Mouse (Mus musculus) liver, postnatal 0 days (tissue): ENCODE measurements at regions not wholly inside any gene's neighbourhood (a gene's known extent, or its start where the extent isn't known, plus 50 kb on each side); places are given as distances from the start of the nearest gene placed in this dataset.

Source experiments
- ATAC-seq: fragments of 200-750 bp; cut with Nextera tagmentation; 2 replicates; pipeline ENCODE4 v1.8.0; 2017; ENCODE audit warnings: mild to moderate bottlenecking, moderate library complexity
- DNase-seq: peaks from one replicate; pipeline ENCODE4 v3.0.0-alpha.2; 2016
- H3K27ac ChIP-seq: fragments of 300-500 bp; sonication (generic); 2 replicates; pipeline ENCODE4 v1.5.1; 2014; ENCODE audit warnings: antibody characterized with exemption, moderate library complexity, mild to moderate bottlenecking, low read depth
- H3K27me3 ChIP-seq: fragments of 300-500 bp; sonication (generic); 2 replicates; pipeline ENCODE4 v1.6.1; 2014; ENCODE audit warnings: low read length, control low read depth, mixed read lengths; ENCODE audit not compliant: insufficient read depth
- H3K36me3 ChIP-seq: fragments of 300-500 bp; sonication (generic); replicated peaks from 2 replicates; pipeline ENCODE4 v1.6.1; 2014; ENCODE audit warnings: mild to moderate bottlenecking, control low read depth, low read length, moderate library complexity, mixed read lengths; ENCODE audit not compliant: insufficient read depth
- H3K4me1 ChIP-seq: fragments of 300-500 bp; sonication (generic); 2 replicates; pipeline ENCODE4 v1.6.1; 2014; ENCODE audit warnings: antibody characterized with exemption, mild to moderate bottlenecking, control low read depth; ENCODE audit not compliant: insufficient read depth
- H3K4me2 ChIP-seq: fragments of 300-500 bp; sonication (generic); 2 replicates; pipeline ENCODE4 v1.6.1; 2014; ENCODE audit warnings: low read depth, mild to moderate bottlenecking, low read length, moderate library complexity, mixed read lengths
- H3K4me3 ChIP-seq: fragments of 300-500 bp; sonication (generic); 2 replicates; pipeline ENCODE4 v1.5.1; 2014; ENCODE audit warnings: low read depth, low read length
- H3K9ac ChIP-seq: fragments of 300-500 bp; sonication (generic); replicated peaks from 2 replicates; pipeline ENCODE4 v1.6.1; 2014; ENCODE audit warnings: mild to moderate bottlenecking, moderate library complexity
- H3K9me3 ChIP-seq: fragments of 300-500 bp; sonication (generic); 2 replicates; pipeline ENCODE4 v1.6.1; 2016; ENCODE audit warnings: mild to moderate bottlenecking, control low read depth, low read length, mixed read lengths
- CTCF ChIP-seq: sonication (generic); IDR thresholded peaks from 2 replicates; pipeline ENCODE4 v1.5.1; 2016; ENCODE audit warnings: antibody characterized with exemption, low read depth
- EP300 ChIP-seq: IDR thresholded peaks from 2 replicates; pipeline ENCODE4 v1.6.1; 2016; ENCODE audit warnings: antibody characterized with exemption, low read depth, mild to moderate bottlenecking
- WGBS: fragments of 180-500 bp; shearing (Covaris S2); extraction: QIAGEN DNeasy Blood & Tissue Kit; methylation state at CpG from one replicate; pipeline ENCODE4 v1.1.7; 2014; ENCODE audit not compliant: insufficient replicate concordance; 5-methylcytosine and 5-hydroxymethylcytosine counted together

- Histone ChIP-seq H3K27ac (no peak overlapping the region), H3K4me1 (no peaks in the 10 kb centered on the region), H3K4me3 (no peak overlapping the region), H3K27me3 (no peaks in the 10 kb centered on the region), H3K4me2 (no peak overlapping the region), H3K9me3 (no peaks in the 10 kb centered on the region), H3K9ac (no peak overlapping the region), H3K36me3 (no peaks in the 10 kb centered on the region)
- ATAC-seq (no peak), DNase-seq (no peak)
- TF ChIP-seq CTCF (no peak), EP300 (no peak)
- 51% methylated on average over 2 of the region's 2 CpGs for WGBS
These were observed 422.7 kb upstream of the Htr2a start for GRCm38 (mm10) chr14:74217914-74218446.

DNA sequence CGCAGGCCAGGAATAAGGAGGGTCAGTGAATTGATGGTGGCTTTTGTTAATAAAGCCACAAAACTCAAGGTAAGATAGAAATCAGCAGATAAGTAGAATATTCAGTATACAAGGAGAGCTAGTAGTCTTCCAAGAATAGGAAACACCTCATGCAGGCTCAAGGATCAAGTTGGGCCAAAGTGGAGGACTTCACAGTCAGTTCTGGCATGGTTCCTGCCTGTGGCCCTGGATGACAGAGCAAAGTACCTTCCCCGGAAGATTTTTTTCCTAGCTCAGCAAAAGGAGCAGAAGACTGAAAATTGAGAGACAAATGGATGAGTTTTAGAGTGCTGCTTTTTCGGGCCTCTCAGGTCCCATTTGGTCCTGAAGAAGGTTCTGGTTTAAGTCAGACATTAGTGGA is 420.9 kb upstream of the Htr2a start:
- DNase-seq (no peak), ATAC-seq (no peak)
- H3K4me3 ChIP-seq, result no peak overlapping the region
- H3K9me3 ChIP-seq, result no peaks in the 10 kb centered on the region
- TF ChIP-seq EP300, result no peak
- no peak for TF ChIP-seq CTCF
- no peaks in the 10 kb centered on the region for H3K27me3 ChIP-seq
- no peak overlapping the region for H3K9ac ChIP-seq
- WGBS, result 70% methylated on average over 3 of the region's 3 CpGs
- no peak overlapping the region for H3K4me2 ChIP-seq
- H3K27ac ChIP-seq, result no peak overlapping the region
- no peaks in the 10 kb centered on the region for H3K4me1 ChIP-seq
- no peaks in the 10 kb centered on the region for H3K36me3 ChIP-seq

GRCm38 (mm10) chr14:74222093-74222492 is 418.5 kb upstream of the Htr2a start:
- H3K27me3 ChIP-seq, result no peaks in the 10 kb centered on the region
- WGBS, result 64% methylated on average over 1 of the region's 1 CpGs
- no peaks in the 10 kb centered on the region for H3K9me3 ChIP-seq
- H3K4me2 ChIP-seq, result no peak overlapping the region
- no peak for TF ChIP-seq CTCF
- no peak for TF ChIP-seq EP300
- H3K4me3 ChIP-seq, result no peak overlapping the region
- DNase-seq (no peak), ATAC-seq (no peak)
- H3K9ac ChIP-seq, result no peak overlapping the region
- no peak overlapping the region for H3K27ac ChIP-seq
- no peaks in the 10 kb centered on the region for H3K4me1 ChIP-seq
- H3K36me3 ChIP-seq, result no peaks in the 10 kb centered on the region

GRCm38 (mm10) chr14:74229560-74230187 is 411.0 kb upstream of the Htr2a start:
- H3K4me1 ChIP-seq, result no peaks in the 10 kb centered on the region
- no peaks in the 10 kb centered on the region for H3K9me3 ChIP-seq
- no peak overlapping the region for H3K4me2 ChIP-seq
- H3K9ac ChIP-seq, result no peak overlapping the region
- no peaks in the 10 kb centered on the region for H3K36me3 ChIP-seq
- DNase-seq (no peak), ATAC-seq (no peak)
- TF ChIP-seq EP300 (no peak), CTCF (no peak)
- 61% methylated on average over 5 of the region's 5 CpGs for WGBS
- no peak overlapping the region for H3K27ac ChIP-seq
- no peak overlapping the region for H3K4me3 ChIP-seq
- no peaks in the 10 kb centered on the region for H3K27me3 ChIP-seq

DNA sequence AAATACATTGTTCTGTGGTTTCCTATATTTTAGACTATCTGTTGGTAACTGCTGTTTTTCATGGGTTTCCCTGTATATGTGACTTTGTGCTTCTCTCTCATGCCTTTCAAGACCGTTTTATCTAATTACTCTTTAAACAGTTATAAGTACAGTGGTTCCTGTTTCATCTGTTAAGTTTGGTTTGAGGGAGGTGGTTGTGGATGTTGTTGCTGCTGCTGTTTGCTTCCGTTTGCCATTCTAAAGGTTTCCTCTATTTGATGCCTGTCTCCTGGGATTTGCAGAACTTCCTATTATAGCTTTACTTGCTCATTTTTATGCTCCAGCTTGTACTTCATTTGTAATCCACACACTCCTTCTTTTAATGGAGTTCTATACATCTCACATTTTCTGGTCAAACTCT is 400.4 kb upstream of the Htr2a start:
- 31% methylated on average over 2 of the region's 2 CpGs for WGBS
- H3K4me1 ChIP-seq, result no peaks in the 10 kb centered on the region
- H3K27me3 ChIP-seq, result no peaks in the 10 kb centered on the region
- no peak overlapping the region for H3K4me2 ChIP-seq
- TF ChIP-seq EP300 (no peak), CTCF (no peak)
- DNase-seq (no peak), ATAC-seq (no peak)
- no peaks in the 10 kb centered on the region for H3K36me3 ChIP-seq
- no peaks in the 10 kb centered on the region for H3K9me3 ChIP-seq
- H3K27ac ChIP-seq, result no peak overlapping the region
- H3K4me3 ChIP-seq, result no peak overlapping the region
- H3K9ac ChIP-seq, result no peak overlapping the region

GRCm38 (mm10) chr14:74249263-74249878 is 391.3 kb upstream of the Htr2a start:
- H3K4me3 ChIP-seq, result no peak overlapping the region
- WGBS, result 86% methylated on average over 5 of the region's 5 CpGs
- H3K4me1 ChIP-seq, result no peaks in the 10 kb centered on the region
- no peak for TF ChIP-seq CTCF
- no peak for TF ChIP-seq EP300
- ATAC-seq, result no peak
- H3K9ac ChIP-seq, result no peak overlapping the region
- DNase-seq, result no peak
- no peaks in the 10 kb centered on the region for H3K27me3 ChIP-seq
- H3K4me2 ChIP-seq, result no peak overlapping the region
- no peaks in the 10 kb centered on the region for H3K9me3 ChIP-seq
- H3K36me3 ChIP-seq, result no peaks in the 10 kb centered on the region
- no peak overlapping the region for H3K27ac ChIP-seq
